Mouse (Mus musculus) kidney, postnatal 4 days (tissue): Measurements from ENCODE around the gene Tmem174.

Experiments used
- DNase-seq, 2 experiments: peaks; one replicate each; pipeline ENCODE4 v3.0.0; 2021; ENCODE audit warnings: mixed read lengths in 2 of 2

Tmem174 gene

GRCm38 (mm10) chr13:98637145-98637544, at the start of gene Tmem174:
TSS of gene Tmem174 (minus strand) at chr13:98637410.
- peak in 1 of 2 experiments; percentile 47 for DNase-seq

GRCm38 (mm10) chr13:98684144-98684900, 47.1 kb upstream of the Tmem174 start:
- DNase-seq: no peak

- no peak for DNase-seq
These were observed 46.2 kb upstream of the Tmem174 start for GRCm38 (mm10) chr13:98683412-98683811.

- peak in 1 of 2 experiments; percentile 51 for DNase-seq
These were observed 43.4 kb upstream of the Tmem174 start for GRCm38 (mm10) chr13:98680470-98681060.

GRCm38 (mm10) chr13:98679631-98680041, 42.4 kb upstream of the Tmem174 start:
- peak; percentile 51 to 71 for DNase-seq

GRCm38 (mm10) chr13:98679230-98679629, 42.0 kb upstream of the Tmem174 start:
- DNase-seq: peak in 1 of 2 experiments; percentile 30

- DNase-seq: no peak
These were observed 36.7 kb upstream of the Tmem174 start for GRCm38 (mm10) chr13:98673922-98674321.

GRCm38 (mm10) chr13:98669296-98669695, 32.1 kb upstream of the Tmem174 start:
- DNase-seq: no peak

- DNase-seq: no peak
These were observed 30.1 kb upstream of the Tmem174 start for GRCm38 (mm10) chr13:98667316-98667715.

GRCm38 (mm10) chr13:98665240-98665639, 28.0 kb upstream of the Tmem174 start:
- no peak for DNase-seq

- no peak for DNase-seq
These were observed 25.0 kb upstream of the Tmem174 start for GRCm38 (mm10) chr13:98662173-98662675.

- DNase-seq: no peak
These were observed 18.8 kb upstream of the Tmem174 start for GRCm38 (mm10) chr13:98656034-98656471.

GRCm38 (mm10) chr13:98655346-98655745, 18.1 kb upstream of the Tmem174 start:
- no peak for DNase-seq

GRCm38 (mm10) chr13:98654129-98654939, 17.1 kb upstream of the Tmem174 start:
- peak in 1 of 2 experiments; percentile 67 for DNase-seq

GRCm38 (mm10) chr13:98652194-98652593, 15.0 kb upstream of the Tmem174 start:
- DNase-seq: no peak

GRCm38 (mm10) chr13:98651228-98651977, 14.2 kb upstream of the Tmem174 start:
- DNase-seq: peak; percentile 61 to 76

- DNase-seq: no peak
These were observed 10.8 kb upstream of the Tmem174 start for GRCm38 (mm10) chr13:98647775-98648568.

GRCm38 (mm10) chr13:98638507-98639166, 1.4 kb upstream of the Tmem174 start:
- peak in 1 of 2 experiments; percentile 50 for DNase-seq

- DNase-seq: no peak
These were observed 639 bp downstream of the Tmem174 start for GRCm38 (mm10) chr13:98636571-98636970.

GRCm38 (mm10) chr13:98633641-98634484, 3.3 kb downstream of the Tmem174 start:
- DNase-seq: peak; percentile 55 to 60
